Mouse (Mus musculus): ENCODE results near the gene Wipi1. TPM values are rescaled to one million over a fixed set of nuclear protein-coding genes. Genes with fewer than 3 reads are reported as not detected.
"Not testable (repeated sequence)": the region's sequence is repeated elsewhere in the genome, so short reads cannot be mapped to it uniquely, and the experiment has no call there.

The Wipi1 gene
- polyA plus RNA-seq, 1 experiment from 2014 or later, result 13.6 TPM

DNA sequence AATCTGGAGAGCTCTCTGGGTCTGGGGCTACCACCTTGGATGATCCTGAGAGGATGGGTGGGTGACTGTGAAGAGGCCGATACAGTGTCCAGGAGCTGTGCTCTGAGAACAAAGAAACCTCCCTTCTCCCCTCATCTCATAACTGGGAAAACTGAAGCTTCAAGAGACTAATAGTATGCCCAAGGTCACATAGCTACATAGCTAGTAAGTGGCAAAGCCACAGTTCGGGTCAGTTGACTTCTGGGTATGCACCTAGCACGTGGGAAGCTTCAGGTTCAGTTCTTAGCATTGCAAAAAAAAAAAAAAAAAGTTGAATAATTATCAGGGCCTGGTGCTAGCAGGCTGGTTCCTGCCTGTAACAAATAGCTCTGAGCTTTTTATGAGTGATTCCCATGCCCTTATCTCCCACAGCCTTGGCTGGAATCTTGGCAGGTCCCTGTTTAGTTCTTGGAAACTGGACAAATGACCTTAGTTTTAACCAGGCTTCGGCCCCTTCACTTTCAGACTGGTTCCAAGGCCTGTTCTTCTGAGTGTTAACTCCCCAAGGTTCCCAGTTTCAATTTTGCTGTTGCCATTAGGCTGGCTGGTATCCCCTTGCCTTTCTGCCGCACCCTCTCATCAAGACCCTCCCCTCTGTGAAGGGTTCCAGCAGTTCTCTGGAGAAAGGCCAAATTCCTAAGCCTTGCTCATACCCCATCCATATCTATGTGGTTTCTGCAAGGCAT lies 29.9 kb upstream of the Wipi1 start:
- 86% methylated on average over 5 of the region's 5 CpGs for WGBS
- no peak overlapping the region for H3K27ac ChIP-seq
- no peaks in the 10 kb centered on the region for H3K9me3 ChIP-seq
- no peaks in the 10 kb centered on the region for H3K4me1 ChIP-seq
- H3K9ac ChIP-seq, result no peak overlapping the region
- ATAC-seq (ENCODE audit: low FRiP score), result no peak
- no peaks in the 10 kb centered on the region for H3K36me3 ChIP-seq (replicated peaks)
- H3K4me3 ChIP-seq (replicated peaks), result no peak overlapping the region
- no peak overlapping the region for H3K4me2 ChIP-seq
- H3K27me3 ChIP-seq, result no peaks in the 10 kb centered on the region

DNA sequence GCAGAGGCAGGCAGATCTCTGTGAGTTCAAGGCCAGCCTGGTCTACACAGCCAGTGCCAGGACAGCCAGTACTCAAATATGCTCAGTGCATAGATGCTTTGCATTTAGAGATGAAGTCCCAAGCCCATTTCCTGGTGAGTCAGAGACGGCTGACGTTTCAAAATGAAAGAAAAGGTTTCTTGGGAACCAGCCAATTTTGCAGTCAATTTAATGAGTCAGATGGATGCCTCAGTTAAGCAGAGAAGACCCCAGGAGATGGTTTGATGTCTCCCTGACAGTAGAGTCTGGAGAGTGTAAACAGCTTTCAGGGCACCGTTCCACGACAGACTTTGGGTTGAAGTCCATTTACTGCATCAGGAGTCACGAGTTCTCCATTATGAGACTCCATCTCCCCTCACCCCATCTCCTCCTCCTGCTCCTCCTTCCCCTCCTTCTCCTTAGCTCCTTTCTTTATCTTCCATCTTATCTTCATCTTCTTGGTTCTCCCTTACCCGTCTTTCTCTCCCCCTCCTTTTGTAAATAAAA lies 24.2 kb upstream of the Wipi1 start:
- Histone ChIP-seq H3K9ac (no peak overlapping the region), H3K27ac (no peak overlapping the region), H3K4me2 (no peak overlapping the region), H3K27me3 (no peaks in the 10 kb centered on the region), H3K9me3 (no peaks in the 10 kb centered on the region), H3K4me3 (replicated peaks) (no peak overlapping the region), H3K36me3 (replicated peaks) (no peaks in the 10 kb centered on the region), H3K4me1 (no peaks in the 10 kb centered on the region)
- ATAC-seq (ENCODE audit: low FRiP score), result no peak
- WGBS, result 80% methylated on average over 6 of the region's 6 CpGs

DNA sequence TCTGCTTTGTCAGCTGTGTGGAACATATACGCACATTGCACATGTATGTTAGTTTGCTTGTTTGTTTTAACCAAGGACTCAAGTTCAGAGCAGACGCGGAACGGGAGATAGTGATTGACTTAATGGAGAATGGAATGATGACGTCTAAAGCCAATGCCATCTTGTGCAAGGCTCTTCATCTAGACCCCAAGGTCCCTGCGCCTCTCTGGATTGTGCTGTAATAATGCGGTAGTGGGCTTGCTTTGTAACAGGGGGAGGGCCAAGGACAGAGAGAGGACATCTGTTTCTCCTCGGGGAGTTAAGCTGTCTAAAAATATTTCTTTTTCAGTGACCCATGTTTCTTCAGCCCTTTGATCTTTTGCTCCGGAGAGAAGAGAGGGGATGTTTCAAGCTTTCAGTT lies 23.2 kb upstream of the Wipi1 start:
- Histone ChIP-seq H3K4me3 (replicated peaks) (no peak overlapping the region), H3K9me3 (no peaks in the 10 kb centered on the region), H3K4me1 (no peaks in the 10 kb centered on the region), H3K4me2 (no peak overlapping the region), H3K9ac (no peak overlapping the region), H3K36me3 (replicated peaks) (no peaks in the 10 kb centered on the region), H3K27me3 (no peaks in the 10 kb centered on the region), H3K27ac (no peak overlapping the region)
- 85% methylated on average over 9 of the region's 9 CpGs for WGBS
- ATAC-seq (ENCODE audit: low FRiP score), result no peak

DNA sequence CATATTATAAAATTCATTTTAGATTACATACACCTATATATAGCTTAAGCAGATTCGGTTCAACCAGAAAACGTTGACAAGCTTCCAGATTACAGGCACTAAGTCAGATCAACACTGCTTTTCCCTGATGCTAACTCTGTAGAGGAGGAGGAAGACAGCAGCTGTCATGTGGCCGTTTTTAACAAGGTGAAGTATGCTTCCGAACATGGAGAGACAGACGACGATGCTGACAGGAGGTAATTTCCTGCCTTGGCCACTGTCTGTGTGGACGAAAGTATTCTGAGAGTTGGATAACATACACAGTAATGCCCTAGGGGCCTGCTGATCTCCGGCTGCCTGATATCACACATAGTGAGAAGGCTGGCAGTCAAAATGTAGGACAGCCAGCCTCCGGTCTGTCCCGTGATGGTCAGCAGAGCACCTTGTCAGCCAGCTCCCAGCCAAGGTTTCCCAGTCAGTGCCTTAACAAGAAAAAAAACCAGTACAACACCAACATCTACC lies 17.3 kb upstream of the Wipi1 start:
- H3K27ac ChIP-seq, result no peak overlapping the region
- ATAC-seq (ENCODE audit: low FRiP score), result no peak
- no peaks in the 10 kb centered on the region for H3K27me3 ChIP-seq
- WGBS, result 83% methylated on average over 10 of the region's 10 CpGs
- no peaks in the 10 kb centered on the region for H3K4me1 ChIP-seq
- no peaks in the 10 kb centered on the region for H3K36me3 ChIP-seq (replicated peaks)
- no peak overlapping the region for H3K9ac ChIP-seq
- no peak overlapping the region for H3K4me3 ChIP-seq (replicated peaks)
- H3K4me2 ChIP-seq, result no peak overlapping the region
- no peaks in the 10 kb centered on the region for H3K9me3 ChIP-seq

DNA sequence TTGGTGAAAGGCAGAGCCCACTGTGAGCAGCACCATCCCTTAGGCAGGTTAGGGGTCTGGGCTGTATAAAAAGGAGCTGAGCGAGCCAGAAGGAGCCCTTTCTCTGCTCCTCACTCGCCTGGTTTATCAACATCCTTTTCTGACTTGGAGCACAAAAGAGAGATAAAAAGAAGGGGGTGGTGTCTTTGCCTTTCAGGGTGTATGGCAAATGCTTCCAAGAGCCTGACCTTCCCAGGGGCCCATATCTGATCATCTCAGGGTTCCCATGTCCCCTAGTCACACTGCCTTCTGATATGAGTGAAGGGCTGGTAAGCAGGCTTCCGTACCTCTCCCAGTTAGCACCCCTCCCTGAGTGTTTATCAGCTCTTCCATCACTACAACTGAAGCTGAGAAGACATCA lies 16.3 kb upstream of the Wipi1 start:
- Histone ChIP-seq H3K4me1 (no peaks in the 10 kb centered on the region), H3K9me3 (no peaks in the 10 kb centered on the region), H3K36me3 (replicated peaks) (no peaks in the 10 kb centered on the region), H3K27ac (no peak overlapping the region), H3K4me2 (no peak overlapping the region), H3K9ac (no peak overlapping the region), H3K27me3 (no peaks in the 10 kb centered on the region), H3K4me3 (replicated peaks) (no peak overlapping the region)
- no peak for ATAC-seq (ENCODE audit: low FRiP score)
- WGBS, result 87% methylated on average over 3 of the region's 3 CpGs

DNA sequence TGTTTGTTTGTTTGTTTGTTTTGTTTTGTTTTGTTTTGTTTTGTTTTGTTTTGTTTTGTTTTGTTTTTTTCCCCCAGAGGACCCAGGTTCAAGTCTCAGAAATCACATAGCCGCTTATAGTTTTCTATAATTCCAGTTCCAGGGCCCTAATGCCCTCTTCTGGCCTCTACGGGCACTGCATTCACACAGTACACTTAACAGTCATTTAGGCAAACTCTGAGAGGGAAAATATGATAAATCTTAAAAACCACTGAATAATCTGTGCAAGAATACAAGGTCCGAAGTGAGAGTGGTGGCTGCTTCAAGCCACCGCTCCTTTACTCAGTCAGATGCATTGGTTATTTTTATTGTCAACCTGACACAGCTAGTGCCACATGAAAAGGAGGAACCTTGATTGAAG lies 15.9 kb upstream of the Wipi1 start:
- no peak overlapping the region for H3K9ac ChIP-seq
- 85% methylated on average over 4 of the region's 4 CpGs for WGBS
- H3K36me3 ChIP-seq (replicated peaks), result no peaks in the 10 kb centered on the region
- no peak overlapping the region for H3K4me2 ChIP-seq
- ATAC-seq (ENCODE audit: low FRiP score), result no peak
- no peak overlapping the region for H3K27ac ChIP-seq
- H3K4me1 ChIP-seq, result peaks cover 2% of the 10 kb centered on the region; the same call in 1 of the 2 replicates
- no peak overlapping the region for H3K4me3 ChIP-seq (replicated peaks)
- no peaks in the 10 kb centered on the region for H3K9me3 ChIP-seq
- H3K27me3 ChIP-seq, result no peaks in the 10 kb centered on the region

DNA sequence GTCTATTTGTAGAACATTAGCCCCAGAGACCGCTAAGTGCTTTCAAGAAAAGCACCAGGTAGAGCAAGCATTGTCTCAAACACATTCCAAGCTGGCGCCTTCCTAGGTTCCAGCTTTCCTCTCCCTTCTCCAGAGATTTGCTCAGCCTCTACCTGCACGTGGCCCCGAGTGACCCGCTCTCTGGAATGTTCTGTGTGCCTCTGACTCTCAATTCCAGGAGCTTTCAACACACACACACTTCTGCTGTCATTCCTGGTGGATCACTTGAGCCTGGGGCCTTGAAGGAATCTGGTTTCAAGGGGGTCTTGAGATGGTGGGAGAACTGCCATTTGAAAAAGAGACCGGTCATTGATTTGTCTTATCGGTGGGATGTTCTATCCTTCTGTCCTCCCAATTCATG lies 11.5 kb upstream of the Wipi1 start:
- no peak for ATAC-seq (ENCODE audit: low FRiP score)
- peaks cover 6% of the 10 kb centered on the region; the same call in 1 of the 2 replicates for H3K4me1 ChIP-seq
- 94% methylated on average over 7 of the region's 7 CpGs for WGBS

DNA sequence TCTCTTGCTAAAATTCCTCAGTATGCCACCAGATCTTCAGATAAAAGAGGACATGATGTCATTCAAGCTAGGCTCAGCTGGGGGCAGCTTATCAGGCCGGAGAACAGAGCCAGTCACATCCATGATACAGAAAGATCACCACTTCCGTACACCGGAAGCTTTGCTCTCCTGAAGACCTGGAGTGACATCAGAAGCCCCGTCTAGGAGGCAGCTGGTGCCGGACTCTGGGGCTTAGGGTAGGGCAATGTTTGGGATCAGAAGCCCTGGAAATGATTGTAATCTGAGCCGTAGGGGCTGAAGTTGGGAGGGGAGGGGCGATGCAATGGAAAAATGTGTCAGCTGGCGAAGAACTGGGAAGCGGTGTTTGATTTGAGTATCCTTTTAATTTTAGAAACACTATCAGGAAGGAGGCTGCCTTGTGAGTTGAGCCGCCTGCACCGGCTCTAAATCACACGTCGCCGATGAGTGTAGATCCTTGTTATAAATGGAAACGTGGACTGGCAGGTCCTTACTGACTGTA lies 10.8 kb upstream of the Wipi1 start:
- no peak overlapping the region for H3K4me3 ChIP-seq (replicated peaks)
- H3K4me1 ChIP-seq, result peaks cover 6% of the 10 kb centered on the region; the same call in 1 of the 2 replicates
- no peaks in the 10 kb centered on the region for H3K36me3 ChIP-seq (replicated peaks)
- no peak overlapping the region for H3K27ac ChIP-seq
- WGBS, result 47% methylated on average over 15 of the region's 15 CpGs
- H3K4me2 ChIP-seq, result no peak overlapping the region
- no peak for ATAC-seq (ENCODE audit: low FRiP score)
- H3K27me3 ChIP-seq, result no peaks in the 10 kb centered on the region
- H3K9ac ChIP-seq, result no peak overlapping the region; the same call in 1 of the 2 replicates
- no peaks in the 10 kb centered on the region for H3K9me3 ChIP-seq

More for the DNA sequence above, 11.5 kb upstream of the Wipi1 start:
- no peaks in the 10 kb centered on the region for H3K36me3 ChIP-seq (replicated peaks)
- no peak overlapping the region for H3K9ac ChIP-seq
- H3K27ac ChIP-seq, result no peak overlapping the region
- no peaks in the 10 kb centered on the region for H3K9me3 ChIP-seq
- H3K4me2 ChIP-seq, result no peak overlapping the region
- no peaks in the 10 kb centered on the region for H3K27me3 ChIP-seq
- no peak overlapping the region for H3K4me3 ChIP-seq (replicated peaks)

DNA sequence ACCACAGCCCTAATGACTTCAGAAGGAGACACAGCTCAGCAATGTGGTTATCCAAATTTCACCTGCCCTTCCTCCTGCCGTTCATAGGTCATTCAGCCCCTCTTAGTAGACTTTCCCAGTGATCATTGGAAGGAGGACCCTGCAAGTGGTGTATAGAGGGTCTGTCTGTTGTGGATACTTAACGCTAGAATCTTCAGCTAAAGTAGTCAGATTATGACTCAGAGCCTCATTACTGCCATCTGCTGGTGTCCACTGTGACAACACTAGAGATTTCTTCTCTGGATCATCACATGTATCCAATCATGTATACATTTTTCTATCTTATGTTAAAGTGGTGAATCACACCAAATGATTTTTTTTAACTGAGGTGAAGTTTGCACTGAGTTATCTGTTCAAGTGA lies 9.4 kb upstream of the Wipi1 start:
- no peaks in the 10 kb centered on the region for H3K27me3 ChIP-seq
- no peak for ATAC-seq (ENCODE audit: low FRiP score)
- H3K36me3 ChIP-seq (replicated peaks), result no peaks in the 10 kb centered on the region
- no peak overlapping the region for H3K4me3 ChIP-seq (replicated peaks)
- peaks cover 10% of the 10 kb centered on the region; the same call in 1 of the 2 replicates for H3K4me1 ChIP-seq
- no peaks in the 10 kb centered on the region for H3K9me3 ChIP-seq
- no peak overlapping the region for H3K9ac ChIP-seq
- no peak overlapping the region for H3K27ac ChIP-seq
- WGBS, result 18% methylated on average over 2 of the region's 2 CpGs
- no peak overlapping the region for H3K4me2 ChIP-seq

DNA sequence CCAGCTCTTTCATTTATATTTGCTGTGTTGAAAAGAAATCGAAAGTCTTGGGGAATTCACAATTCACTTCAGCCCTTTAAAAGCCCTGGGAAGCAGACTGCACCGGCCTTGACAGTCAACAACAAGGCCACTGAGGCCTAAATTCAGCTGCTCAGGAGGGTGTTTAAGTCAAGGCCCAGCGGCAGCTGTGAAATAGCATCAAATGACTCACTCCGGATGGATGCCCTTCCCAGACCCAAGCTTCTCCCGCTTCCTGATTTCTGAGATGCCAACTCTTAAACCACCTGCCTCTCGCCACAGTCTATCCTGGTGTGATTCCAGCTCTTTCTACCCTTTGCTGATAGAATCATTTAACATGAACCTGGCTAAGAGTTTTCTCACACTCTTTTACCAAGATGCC lies 8.6 kb upstream of the Wipi1 start:
- no peak overlapping the region for H3K4me2 ChIP-seq
- no peaks in the 10 kb centered on the region for H3K36me3 ChIP-seq (replicated peaks)
- peaks cover 10% of the 10 kb centered on the region; the same call in 1 of the 2 replicates for H3K4me1 ChIP-seq
- H3K27me3 ChIP-seq, result no peaks in the 10 kb centered on the region
- no peaks in the 10 kb centered on the region for H3K9me3 ChIP-seq
- H3K27ac ChIP-seq, result no peak overlapping the region
- no peak overlapping the region for H3K9ac ChIP-seq
- H3K4me3 ChIP-seq (replicated peaks), result no peak overlapping the region
- no peak for ATAC-seq (ENCODE audit: low FRiP score)
- 78% methylated on average over 6 of the region's 6 CpGs for WGBS

DNA sequence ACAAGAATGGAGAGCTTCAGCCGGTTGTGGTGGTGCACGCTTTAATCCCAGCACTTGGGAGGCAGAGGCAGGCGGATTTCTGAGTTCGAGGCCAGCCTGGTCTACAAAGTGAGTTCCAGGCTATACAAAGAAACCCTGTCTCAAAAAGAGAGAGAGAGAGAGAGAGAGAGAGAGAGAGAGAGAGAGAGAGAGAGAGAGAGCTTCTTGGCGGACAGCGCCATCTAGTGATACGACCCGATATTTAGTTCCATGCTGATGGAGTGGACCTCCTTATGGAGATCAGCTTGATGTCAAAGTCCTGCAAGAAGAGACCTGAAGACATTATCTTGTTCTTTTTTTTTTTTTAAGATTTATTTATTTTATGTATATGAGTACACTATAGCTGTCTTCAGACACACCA lies 7.3 kb upstream of the Wipi1 start:
- H3K9ac ChIP-seq; H3K27me3 ChIP-seq; ATAC-seq (ENCODE audit: low FRiP score); H3K4me3 ChIP-seq (replicated peaks); H3K36me3 ChIP-seq (replicated peaks); H3K27ac ChIP-seq; H3K4me2 ChIP-seq; H3K4me1 ChIP-seq; H3K9me3 ChIP-seq: not testable (repeated sequence)
- 37% methylated on average over 8 of the region's 8 CpGs for WGBS

DNA sequence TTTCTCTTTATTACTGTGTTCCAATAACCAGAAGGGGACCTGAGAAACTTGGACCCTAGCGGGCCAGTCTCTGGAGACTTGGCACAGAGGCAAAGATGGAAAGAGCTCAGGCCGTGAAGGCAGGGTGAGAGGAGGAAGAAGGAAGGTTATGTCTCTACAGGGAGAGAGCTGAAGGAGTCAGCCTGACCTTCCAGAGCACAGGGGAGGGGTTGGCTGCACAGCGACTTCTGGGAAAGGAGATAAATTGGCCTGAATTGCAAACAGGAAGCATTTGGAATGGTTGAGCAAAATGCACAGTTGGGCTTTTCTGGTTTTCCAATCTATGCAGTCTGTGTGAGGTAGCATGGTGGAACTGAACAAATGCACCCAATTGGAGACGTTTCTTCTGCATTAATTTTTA lies 5.0 kb upstream of the Wipi1 start:
- WGBS, result 77% methylated on average over 4 of the region's 4 CpGs
- H3K27ac ChIP-seq, result no peak overlapping the region
- H3K27me3 ChIP-seq, result 0 out of 2 replicates have a peak, but pooled peaks cover 12% of the 10 kb centered on the region
- H3K9me3 ChIP-seq, result no peaks in the 10 kb centered on the region
- peaks cover 4% of the 10 kb centered on the region for H3K4me1 ChIP-seq
- no peak for ATAC-seq (ENCODE audit: low FRiP score)
- H3K4me3 ChIP-seq (replicated peaks), result no peak overlapping the region
- no peak overlapping the region for H3K9ac ChIP-seq
- no peaks in the 10 kb centered on the region for H3K36me3 ChIP-seq (replicated peaks)
- no peak overlapping the region for H3K4me2 ChIP-seq

DNA sequence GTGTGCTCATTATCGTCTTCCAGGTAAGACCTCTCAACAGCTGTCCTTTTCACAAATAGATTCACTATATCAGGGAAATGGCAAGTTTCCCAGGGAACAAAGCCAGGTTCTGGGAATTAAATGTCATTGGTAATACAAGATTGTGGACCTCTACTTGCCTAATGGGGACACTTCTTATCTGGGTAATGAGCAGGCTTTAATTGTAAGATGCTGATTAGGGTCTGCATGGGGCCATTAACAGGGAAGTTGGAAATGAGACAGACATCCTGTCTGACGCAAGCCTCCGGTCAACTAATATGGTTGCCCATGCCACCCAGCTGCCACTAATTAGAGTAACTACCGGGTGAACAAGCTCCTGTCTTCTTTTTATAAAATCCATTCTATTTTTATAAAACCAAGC lies 4.6 kb upstream of the Wipi1 start:
- Histone ChIP-seq H3K4me3 (replicated peaks) (no peak overlapping the region), H3K9me3 (no peaks in the 10 kb centered on the region), H3K9ac (no peak overlapping the region), H3K4me2 (no peak overlapping the region), H3K36me3 (replicated peaks) (no peaks in the 10 kb centered on the region), H3K27ac (no peak overlapping the region), H3K27me3 (0 out of 2 replicates have a peak, but pooled peaks cover 12% of the 10 kb centered on the region), H3K4me1 (peaks cover 4% of the 10 kb centered on the region)
- WGBS, result 69% methylated on average over 4 of the region's 4 CpGs
- ATAC-seq (ENCODE audit: low FRiP score), result no peak
